Mouse (Mus musculus): ENCODE measurements around the gene Sntb2.
"Not testable (repeated sequence)": the region's sequence is repeated elsewhere in the genome, so short reads cannot be mapped to it uniquely, and the experiment has no call there.

Sntb2 gene

DNA sequence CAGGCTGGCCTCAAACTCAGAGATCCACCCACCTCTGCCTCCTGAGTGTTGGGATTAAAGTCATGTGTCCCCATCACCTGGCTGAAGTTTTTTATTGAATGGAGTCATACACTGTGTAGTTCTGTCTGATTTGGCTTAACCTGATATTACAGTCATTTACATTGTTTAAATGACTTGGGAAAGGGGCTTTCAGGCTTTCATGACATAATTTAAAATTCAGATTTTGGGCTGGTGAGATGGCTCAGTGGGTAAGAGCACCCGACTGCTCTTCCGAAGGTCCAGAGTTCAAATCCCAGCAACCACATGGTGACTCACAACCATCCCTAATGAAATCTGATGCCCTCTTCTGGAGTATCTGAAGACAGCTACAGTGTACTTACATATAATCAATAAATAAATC, 98.1 kb downstream of the Sntb2 start:
- DNase-seq (ENCODE audit: low spot score) = not testable (repeated sequence)

DNA sequence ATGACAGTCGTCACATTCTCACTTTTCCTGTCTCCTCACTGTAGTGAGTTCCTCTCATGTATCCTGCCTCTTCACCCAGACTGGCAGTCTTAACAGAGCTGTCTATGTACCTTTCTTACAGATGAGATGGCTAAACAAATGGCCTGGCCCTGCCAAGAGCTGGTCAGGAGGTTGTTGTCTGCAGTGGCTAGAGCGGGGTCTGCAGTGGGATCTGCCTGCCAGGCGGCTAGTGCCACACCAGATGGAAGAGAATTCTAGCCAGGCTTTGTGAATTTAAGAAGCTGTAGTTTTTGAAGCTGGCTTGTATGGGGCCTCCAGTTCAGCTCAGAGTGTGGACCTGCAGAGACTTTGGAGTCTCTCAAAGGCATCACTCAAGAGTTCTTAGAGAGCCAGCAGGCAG, 100.1 kb downstream of the Sntb2 start:
- no peak for DNase-seq (ENCODE audit: low spot score)

DNA sequence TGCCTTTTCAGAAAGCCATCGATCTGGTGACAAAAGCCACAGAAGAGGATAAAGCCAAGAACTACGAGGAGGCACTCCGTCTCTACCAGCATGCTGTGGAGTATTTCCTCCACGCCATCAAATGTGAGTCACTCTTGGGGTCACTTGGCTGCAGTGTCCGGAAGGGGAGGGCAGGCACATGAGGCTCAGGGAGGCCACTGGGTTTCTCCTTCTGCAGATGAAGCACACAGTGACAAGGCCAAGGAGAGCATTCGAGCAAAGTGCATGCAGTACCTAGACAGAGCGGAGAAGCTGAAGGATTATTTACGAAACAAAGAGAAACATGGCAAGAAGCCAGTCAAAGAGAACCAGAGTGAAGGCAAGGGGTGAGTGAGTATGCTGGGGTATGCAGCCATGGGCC, 101.1 kb downstream of the Sntb2 start:
- no peak for DNase-seq (ENCODE audit: low spot score)

DNA sequence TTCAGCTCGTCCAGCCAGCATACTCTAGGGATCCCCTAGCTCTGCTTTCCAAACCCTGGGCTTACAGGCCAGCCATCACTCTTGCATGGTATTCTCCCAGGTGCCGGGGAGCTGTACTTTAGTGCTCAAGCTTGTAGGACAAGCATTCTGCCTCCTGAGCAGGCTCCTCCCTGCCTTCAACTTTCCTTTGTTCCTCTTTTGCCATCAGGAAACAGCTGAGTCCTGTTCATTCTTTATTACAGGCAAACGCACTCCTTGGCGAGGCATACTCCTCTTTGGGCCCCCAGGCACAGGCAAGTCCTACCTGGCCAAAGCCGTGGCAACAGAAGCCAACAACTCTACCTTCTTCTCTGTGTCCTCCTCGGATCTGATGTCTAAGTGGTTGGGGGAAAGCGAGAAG, 105.1 kb downstream of the Sntb2 start:
- no peak for DNase-seq (ENCODE audit: low spot score)

DNA sequence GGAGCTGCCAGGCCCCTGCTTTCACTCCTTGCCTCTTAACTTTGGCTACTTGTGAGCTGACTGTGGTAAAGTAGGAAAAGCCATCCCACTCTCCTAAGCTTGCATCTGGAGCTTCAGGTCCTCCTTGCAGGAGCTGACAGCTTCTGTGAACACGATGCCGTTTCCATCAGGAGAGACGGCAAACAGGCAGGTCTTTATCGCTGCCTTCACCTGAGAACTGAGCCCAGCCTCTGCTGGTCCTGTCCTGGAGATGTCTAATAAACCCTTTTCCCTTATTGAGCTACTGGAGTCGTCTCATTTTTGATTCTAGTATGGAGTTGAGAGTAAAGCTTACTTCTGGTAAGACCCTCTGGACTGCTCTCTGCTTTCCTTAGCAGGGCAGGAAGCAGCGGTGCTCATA, 109.9 kb downstream of the Sntb2 start:
- DNase-seq (ENCODE audit: low spot score) = no peak

DNA sequence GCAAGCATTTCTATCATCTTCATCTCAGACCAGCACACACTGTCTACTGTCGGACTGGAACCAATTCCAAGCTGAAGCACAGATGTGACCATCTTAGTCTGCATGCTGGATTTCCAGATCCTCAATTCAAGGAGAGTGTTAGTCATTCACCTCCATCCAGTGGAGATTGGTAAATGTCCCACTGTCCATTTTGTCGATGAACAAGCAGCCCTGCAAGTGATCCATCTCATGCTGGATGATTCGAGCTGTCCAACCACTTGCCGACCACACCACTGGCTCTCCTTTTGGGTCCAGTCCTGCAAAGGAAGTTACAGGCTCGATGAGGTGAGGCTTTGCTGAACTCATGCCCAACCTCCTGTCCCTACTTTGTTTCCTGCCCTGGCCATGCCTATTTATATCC, 111.4 kb downstream of the Sntb2 start:
- DNase-seq (ENCODE audit: low spot score) = no peak

DNA sequence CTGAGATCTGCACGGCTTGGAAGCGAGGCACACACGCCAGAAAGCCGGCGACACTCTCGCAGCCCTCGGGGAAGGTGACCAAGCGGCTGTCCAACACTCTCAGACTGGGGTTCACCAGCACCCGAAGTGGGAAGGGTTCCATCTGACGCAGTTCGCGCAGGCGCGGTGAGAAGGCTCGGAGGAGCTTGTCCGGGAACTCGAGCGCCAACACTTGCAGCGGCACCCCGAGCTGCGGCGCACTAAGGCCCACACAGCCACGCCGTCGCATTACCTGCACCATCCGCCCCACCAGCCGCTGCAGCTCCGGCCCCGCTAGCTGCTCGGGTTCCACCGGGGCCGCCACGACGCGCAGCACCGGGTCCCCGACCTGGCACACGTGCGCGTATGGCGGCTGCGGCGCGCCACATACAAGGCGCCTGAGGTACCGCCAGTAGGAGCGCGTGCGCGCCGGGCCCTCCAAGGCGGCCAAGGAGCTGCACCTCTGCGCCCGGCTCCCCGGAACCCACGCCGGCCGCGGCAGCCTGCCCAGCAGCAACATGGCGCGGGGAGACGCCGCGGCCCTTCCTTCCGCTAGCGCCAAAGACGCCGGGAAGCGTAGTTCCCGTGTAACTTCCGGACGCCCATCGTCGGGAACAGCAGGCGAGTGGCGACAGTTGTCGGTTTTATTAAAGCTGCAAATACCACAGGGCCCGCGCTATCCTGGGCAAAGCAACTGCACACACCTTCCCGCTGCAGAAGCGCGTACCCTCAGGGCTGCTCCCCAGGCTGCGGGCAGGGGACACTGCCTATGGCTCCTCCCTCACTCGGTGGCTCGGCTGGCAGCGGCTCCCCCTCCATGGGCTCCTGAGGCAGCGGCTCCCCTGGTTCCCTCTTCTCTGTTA, 112.8 kb downstream of the Sntb2 start, which contains the start of gene Pdf:
Gene Pdf (minus strand): TSS at position 554 of the 881 bp plus-strand sequence.
- DNase-seq (ENCODE audit: low spot score) = peak; percentile 78

DNA sequence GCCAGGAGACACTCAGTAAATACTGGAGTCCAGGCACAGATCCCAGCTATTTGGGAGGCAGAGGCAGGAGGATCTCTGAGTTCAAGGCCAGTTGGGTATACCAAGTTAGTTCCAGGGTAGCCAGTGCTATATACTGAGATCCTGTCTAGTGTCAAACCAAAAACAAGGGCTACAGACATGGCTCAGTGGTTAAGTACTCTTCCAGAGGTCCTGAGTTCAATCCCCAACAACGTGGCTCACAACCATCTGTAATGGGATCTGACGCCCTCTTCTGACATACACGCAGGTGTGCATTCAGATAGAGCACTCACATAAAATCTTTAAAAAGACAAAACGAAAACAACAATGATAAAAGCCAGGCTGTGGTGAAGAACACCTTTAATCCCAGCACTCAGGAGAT, 113.9 kb downstream of the Sntb2 start:
- DNase-seq (ENCODE audit: low spot score) = no peak

DNA sequence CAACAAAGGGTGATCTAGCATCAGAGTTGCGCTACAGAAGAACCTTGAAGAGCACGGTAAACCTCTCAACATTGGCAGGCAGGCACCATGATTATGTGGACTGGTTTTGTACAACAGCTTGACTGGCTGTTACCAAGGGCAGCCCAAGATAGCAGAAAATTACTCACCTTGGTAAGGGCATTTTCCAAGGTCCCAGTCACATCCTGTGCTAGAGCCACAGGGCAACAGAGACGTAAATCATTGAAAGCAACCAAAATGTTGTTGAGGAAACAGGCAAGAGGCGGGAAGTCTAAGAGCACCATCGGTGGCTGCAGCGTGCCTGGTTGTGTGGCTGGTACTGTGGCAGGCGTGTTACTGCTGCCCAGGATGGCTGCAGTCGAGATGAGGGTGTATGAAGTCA, 116.5 kb downstream of the Sntb2 start:
- DNase-seq (ENCODE audit: low spot score) = no peak

DNA sequence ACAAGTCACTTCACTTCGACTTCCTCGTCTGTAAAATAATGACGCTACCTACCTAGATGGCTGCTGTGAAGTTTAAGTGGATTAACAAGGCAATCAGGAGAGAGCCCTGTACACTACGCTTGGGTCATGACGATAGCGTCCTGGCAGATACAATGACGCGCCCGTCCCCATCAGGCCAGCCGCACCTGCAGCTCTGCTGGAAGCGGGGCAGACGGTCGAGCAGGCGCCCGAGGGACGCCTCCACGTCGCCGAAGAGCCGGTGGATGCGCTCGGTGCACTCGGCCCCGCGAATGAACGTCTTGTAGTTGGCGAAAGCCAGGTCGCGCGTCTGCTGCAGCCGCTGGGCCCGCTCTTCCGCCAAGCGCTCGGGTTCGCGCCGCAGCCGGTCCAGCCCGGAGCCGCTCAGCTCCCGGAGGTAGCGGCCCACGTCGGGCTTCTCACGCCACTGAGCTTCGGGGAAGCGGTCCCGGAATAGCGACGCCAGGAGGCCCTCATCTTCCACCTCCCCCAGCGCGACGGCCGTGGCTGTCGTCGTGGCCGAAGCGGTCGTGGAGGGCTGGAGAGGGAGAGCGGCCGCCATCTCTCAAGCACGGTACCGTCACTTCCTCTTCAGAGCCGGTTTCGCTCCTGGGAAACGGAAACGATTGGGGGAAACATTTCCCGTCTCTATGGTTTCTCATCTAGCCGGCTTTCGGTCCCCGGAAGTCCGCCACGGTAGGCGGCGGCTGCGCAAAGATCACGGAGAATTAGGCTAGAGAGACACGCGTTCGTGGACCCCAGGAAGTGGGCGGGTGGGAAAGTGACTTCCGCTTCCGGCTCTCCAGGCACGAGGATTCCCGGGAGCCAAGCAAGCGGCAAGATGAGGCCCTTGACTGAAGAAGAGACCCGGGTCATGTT, 120.8 kb downstream of the Sntb2 start, which contains the start of the genes Cog8 and Nip7:
Gene Cog8 (minus strand): TSS at position 614 of the 897 bp plus-strand sequence.
Gene Nip7 (plus strand): TSS at position 802 of the 897 bp plus-strand sequence.
- peak; percentile 98 for DNase-seq (ENCODE audit: low spot score)

DNA sequence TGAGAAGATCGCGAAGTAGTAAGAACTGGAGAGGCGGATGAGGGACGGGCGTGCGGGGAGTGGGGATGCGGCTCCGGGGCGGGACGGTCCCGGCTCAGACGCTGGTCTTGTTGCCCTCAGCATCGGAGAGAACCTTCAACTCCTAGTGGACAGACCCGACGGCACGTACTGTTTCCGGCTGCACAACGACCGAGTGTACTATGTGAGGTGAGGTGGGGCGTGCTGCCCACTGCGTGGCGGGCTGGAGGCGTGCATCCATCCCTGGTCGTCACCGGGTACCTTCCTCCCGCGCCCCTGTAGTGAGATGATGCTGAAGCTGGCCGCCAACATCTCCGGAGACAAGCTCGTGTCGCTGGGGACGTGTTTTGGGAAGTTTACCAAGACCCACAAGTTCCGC, 121.4 kb downstream of the Sntb2 start:
- no peak for DNase-seq (ENCODE audit: low spot score)

DNA sequence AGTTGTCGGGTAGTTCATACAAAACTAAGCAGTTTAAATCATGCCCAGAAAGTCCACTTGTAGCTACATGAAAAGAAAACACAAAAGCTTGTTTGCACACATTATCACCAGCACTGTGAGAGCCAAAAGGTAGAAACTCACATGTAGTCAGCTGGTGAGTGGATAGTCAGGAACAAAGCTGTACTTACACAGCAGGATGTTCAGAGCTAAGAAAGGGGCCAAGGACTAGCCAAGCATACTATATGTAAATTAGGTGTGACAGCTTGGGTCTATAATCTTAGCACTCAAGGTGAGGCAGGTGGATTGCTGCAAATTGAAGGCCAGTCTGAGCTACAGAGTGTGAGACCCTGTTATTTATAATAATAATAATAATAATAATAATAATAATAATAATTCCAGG, 127.1 kb downstream of the Sntb2 start:
- DNase-seq (ENCODE audit: low spot score) = no peak

DNA sequence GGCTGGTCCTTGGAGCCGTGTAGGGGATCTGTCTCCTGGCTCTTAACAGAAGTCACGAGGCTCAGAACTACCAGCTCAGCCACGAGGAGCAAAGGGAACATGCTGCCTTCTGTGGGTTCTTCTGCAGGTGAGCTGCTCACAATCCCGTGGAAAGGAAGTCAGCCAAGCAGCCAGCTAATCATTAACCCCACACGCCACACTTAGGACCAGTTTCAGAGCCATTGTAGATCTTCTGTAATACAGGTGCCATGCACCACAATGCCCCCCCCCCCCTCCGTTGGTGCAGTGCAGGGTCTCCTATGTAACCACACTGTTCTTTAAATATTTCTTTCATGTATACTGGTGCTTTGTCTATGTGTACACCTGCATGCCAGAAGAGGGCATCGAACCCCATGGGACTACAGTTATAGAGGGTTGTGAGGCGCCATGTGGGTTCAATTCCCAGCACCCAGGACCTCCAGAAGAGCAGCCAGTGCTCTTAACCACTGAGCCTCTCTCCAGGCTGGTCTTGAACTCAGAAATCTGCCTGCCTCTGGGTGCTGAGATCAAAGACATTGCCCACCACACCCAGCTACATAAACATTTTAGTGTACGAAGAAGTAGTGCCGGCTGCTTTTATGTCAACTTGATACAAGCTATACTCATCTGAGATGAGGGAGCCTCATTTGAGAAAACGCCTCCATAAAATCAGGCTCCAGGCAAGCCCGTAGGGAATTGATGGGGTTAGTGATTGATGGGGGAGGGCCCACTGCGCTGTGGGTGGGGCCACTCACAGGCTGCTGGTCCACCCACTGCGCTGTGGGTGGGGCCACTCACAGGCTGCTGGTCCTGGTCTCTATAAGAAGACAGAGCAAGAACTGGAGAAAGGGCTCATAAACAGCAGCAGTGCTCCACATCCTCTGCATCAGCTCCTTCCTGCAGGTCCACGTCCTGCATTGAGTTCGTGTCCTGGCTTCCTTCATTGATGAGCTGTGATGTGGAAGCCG, 130.3 kb downstream of the Sntb2 start, which contains the start of gene Tmed6:
Gene Tmed6 (minus strand): TSS at position 134 of the 986 bp plus-strand sequence.
- DNase-seq (ENCODE audit: low spot score) = peak; percentile 43
